Mouse (Mus musculus) testis, adult 2 months (tissue): ENCODE data around the gene Ppp1r15a.
A peak's percentile ranks its signal among the peaks of the same experiment; 100 is the strongest.

Experiments
- CTCF ChIP-seq: fragments of 200-500 bp; IDR thresholded peaks from 2 replicates; pipeline ENCODE4 v1.5.1; 2012; ENCODE audit warnings: low read depth, mild to moderate bottlenecking, inconsistent platforms, low read length, moderate library complexity; ENCODE audit not compliant: control insufficient read depth, insufficient read depth, insufficient replicate concordance
- POLR2A ChIP-seq: fragments of 200-500 bp; IDR thresholded peaks from 2 replicates; pipeline ENCODE4 v1.6.1; 2012; ENCODE audit warnings: low read depth, mild to moderate bottlenecking, inconsistent platforms, low read length, moderate library complexity; ENCODE audit not compliant: control insufficient read depth

GRCm38 (mm10) chr7:45560843-45561623 is 35.0 kb upstream of the Ppp1r15a start:
- peak; percentile 73 for TF ChIP-seq CTCF
- no peak for TF ChIP-seq POLR2A
